Mouse (Mus musculus) intestine, embryonic 16.5 days (tissue): ENCODE measurements around the gene Rras2. TPM values are rescaled to one million over a fixed set of nuclear protein-coding genes. Genes with fewer than 3 reads are reported as not detected.

Experiments used
- ATAC-seq: fragments of 200-750 bp; cut with Nextera tagmentation; 2 replicates; pipeline ENCODE4 v1.8.0; 2017; ENCODE audit warnings: moderate TSS enrichment, moderate library complexity
- H3K27ac ChIP-seq: fragments of 300-500 bp; sonication (generic); 2 replicates; pipeline ENCODE4 v1.5.1; 2014; ENCODE audit warnings: mild to moderate bottlenecking, low read length
- H3K27me3 ChIP-seq: fragments of 300-500 bp; sonication (generic); replicated peaks from 2 replicates; pipeline ENCODE4 v1.6.1; 2014; ENCODE audit warnings: low read length, control low read depth, mixed read lengths; ENCODE audit not compliant: control insufficient read depth, insufficient read depth
- H3K36me3 ChIP-seq: fragments of 300-500 bp; sonication (generic); 2 replicates; pipeline ENCODE4 v1.6.1; 2014; ENCODE audit warnings: low read length, control low read depth; ENCODE audit not compliant: control insufficient read depth, insufficient read depth
- H3K4me1 ChIP-seq: fragments of 300-500 bp; sonication (generic); 2 replicates; pipeline ENCODE4 v1.6.1; 2014; ENCODE audit warnings: low read length, control low read depth, mixed read lengths; ENCODE audit not compliant: control insufficient read depth, insufficient read depth
- H3K4me2 ChIP-seq: fragments of 300-500 bp; sonication (generic); 2 replicates; pipeline ENCODE4 v1.6.1; 2014; ENCODE audit warnings: low read depth, low read length, control low read depth
- H3K4me3 ChIP-seq: fragments of 300-500 bp; sonication (generic); 2 replicates; pipeline ENCODE4 v1.5.1; 2014; ENCODE audit warnings: mild to moderate bottlenecking, low read length
- H3K9ac ChIP-seq: fragments of 300-500 bp; sonication (generic); 2 replicates; pipeline ENCODE4 v1.6.1; 2014; ENCODE audit warnings: low read depth, low read length
- H3K9me3 ChIP-seq: fragments of 300-500 bp; sonication (generic); 2 replicates; pipeline ENCODE4 v1.6.1; 2016; ENCODE audit warnings: low read length, control low read depth; ENCODE audit not compliant: control insufficient read depth
- WGBS: fragments of 180-500 bp; shearing (Covaris S2); extraction: QIAGEN DNeasy Blood & Tissue Kit; methylation state at CpG from one replicate; pipeline ENCODE4 v1.1.7; 2014; 5-methylcytosine and 5-hydroxymethylcytosine counted together
- polyA plus RNA-seq: library from polyadenylated mRNA; unstranded; fragments of >200 nt; fragmentation: Nextera tagmentation; extraction: Ambion mirVana; gene quantifications from 2 replicates; pipeline ENCODE4 v1.2.1, GENCODE M21; 2015

Rras2 gene
- polyA plus RNA-seq, 1 experiment from 2014 or later: 20.6 TPM

DNA sequence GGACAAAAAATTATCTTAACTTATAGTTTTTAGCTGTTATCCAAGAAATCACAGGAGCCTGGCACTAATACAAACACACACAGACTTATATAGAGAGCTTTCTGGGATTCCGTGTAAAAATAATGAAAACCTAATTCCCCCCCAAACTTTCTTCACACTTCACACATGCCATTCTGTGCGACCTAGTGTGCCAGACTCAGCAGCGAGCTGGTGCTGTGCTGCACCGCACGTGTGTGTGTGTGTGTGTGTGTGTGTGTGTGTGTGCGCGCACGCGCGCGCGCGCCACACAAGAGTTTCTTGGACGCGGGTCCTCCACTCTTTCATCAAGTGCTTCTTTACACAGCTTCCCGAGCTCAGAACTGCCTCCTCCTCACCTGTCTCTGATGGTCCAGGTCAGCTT lies 59.4 kb downstream of the Rras2 start:
- ATAC-seq: no peak
- 90% methylated on average over 16 of the region's 16 CpGs for WGBS
- Histone ChIP-seq H3K36me3 (no peaks in the 10 kb centered on the region), H3K4me1 (no peaks in the 10 kb centered on the region), H3K27ac (no peak overlapping the region), H3K27me3 (no peaks in the 10 kb centered on the region), H3K9ac (no peak overlapping the region), H3K4me3 (no peak overlapping the region), H3K9me3 (no peaks in the 10 kb centered on the region), H3K4me2 (no peak overlapping the region)

GRCm38 (mm10) chr7:114053720-114054119 lies 63.9 kb downstream of the Rras2 start:
- H3K4me3 ChIP-seq: no peak overlapping the region
- H3K9me3 ChIP-seq: no peaks in the 10 kb centered on the region
- H3K27me3 ChIP-seq: no peaks in the 10 kb centered on the region
- ATAC-seq: peak; percentile 55; the same call in 1 of the 2 replicates
- no peak overlapping the region for H3K4me2 ChIP-seq
- H3K27ac ChIP-seq: no peak overlapping the region
- H3K9ac ChIP-seq: no peak overlapping the region
- 0 out of 2 replicates have a peak, but pooled peaks cover 4% of the 10 kb centered on the region for H3K4me1 ChIP-seq
- 61% methylated on average over 4 of the region's 4 CpGs for WGBS
- no peaks in the 10 kb centered on the region for H3K36me3 ChIP-seq

- no peak overlapping the region for H3K9ac ChIP-seq
- H3K4me2 ChIP-seq: no peak overlapping the region
- H3K4me1 ChIP-seq: peaks cover 10% of the 10 kb centered on the region; the same call in 1 of the 2 replicates
- no peaks in the 10 kb centered on the region for H3K9me3 ChIP-seq
- ATAC-seq: peak; percentile 69
- peaks cover 3% of the 10 kb centered on the region; the same call in 1 of the 2 replicates for H3K36me3 ChIP-seq
- 0 out of 2 replicates have a peak overlapping the region, but pooled peaks have one; percentile 18 for H3K27ac ChIP-seq
- 56% methylated on average over 2 of the region's 2 CpGs for WGBS
- no peak overlapping the region for H3K4me3 ChIP-seq
- H3K27me3 ChIP-seq: no peaks in the 10 kb centered on the region
Measured at GRCm38 (mm10) chr7:114045814-114046213, 71.8 kb downstream of the Rras2 start.

DNA sequence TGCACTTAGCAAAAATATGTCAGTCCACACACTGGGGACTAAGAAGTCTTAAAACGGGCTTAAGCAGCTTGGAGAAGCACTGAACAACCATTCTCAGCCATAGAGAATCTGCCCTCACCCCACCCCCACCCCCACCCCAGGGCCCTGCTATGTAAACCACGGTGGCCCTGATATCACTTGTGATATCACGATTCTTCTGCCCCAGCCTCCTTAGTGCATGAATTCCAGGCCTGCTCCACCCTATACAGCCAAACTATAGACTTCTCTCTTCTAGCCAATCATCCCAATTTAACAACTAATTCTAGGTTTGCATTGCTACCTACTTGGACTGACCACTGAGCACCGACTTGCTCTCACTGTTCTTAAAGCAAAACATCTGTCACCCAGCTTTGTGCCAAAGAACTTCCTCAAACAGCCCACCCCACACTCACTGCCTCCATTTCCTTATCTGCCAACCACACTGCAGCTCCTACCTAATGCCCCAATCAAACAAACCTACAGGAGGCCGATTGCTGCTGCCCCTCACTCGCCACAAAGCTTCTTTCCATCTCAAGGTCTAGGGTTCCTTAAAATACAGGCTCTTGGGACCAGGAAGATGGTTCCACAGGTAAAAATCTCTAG lies 73.5 kb downstream of the Rras2 start:
- H3K4me1 ChIP-seq: peaks cover 10% of the 10 kb centered on the region; the same call in 1 of the 2 replicates
- H3K27ac ChIP-seq: 0 out of 2 replicates have a peak overlapping the region, but pooled peaks have one; percentile 23
- H3K27me3 ChIP-seq: no peaks in the 10 kb centered on the region
- no peak overlapping the region for H3K9ac ChIP-seq
- 57% methylated on average over 6 of the region's 6 CpGs for WGBS
- no peak overlapping the region for H3K4me3 ChIP-seq
- ATAC-seq: peak; percentile 39; the same call in 1 of the 2 replicates
- H3K36me3 ChIP-seq: peaks cover 3% of the 10 kb centered on the region; the same call in 1 of the 2 replicates
- no peaks in the 10 kb centered on the region for H3K9me3 ChIP-seq
- no peak overlapping the region for H3K4me2 ChIP-seq

DNA sequence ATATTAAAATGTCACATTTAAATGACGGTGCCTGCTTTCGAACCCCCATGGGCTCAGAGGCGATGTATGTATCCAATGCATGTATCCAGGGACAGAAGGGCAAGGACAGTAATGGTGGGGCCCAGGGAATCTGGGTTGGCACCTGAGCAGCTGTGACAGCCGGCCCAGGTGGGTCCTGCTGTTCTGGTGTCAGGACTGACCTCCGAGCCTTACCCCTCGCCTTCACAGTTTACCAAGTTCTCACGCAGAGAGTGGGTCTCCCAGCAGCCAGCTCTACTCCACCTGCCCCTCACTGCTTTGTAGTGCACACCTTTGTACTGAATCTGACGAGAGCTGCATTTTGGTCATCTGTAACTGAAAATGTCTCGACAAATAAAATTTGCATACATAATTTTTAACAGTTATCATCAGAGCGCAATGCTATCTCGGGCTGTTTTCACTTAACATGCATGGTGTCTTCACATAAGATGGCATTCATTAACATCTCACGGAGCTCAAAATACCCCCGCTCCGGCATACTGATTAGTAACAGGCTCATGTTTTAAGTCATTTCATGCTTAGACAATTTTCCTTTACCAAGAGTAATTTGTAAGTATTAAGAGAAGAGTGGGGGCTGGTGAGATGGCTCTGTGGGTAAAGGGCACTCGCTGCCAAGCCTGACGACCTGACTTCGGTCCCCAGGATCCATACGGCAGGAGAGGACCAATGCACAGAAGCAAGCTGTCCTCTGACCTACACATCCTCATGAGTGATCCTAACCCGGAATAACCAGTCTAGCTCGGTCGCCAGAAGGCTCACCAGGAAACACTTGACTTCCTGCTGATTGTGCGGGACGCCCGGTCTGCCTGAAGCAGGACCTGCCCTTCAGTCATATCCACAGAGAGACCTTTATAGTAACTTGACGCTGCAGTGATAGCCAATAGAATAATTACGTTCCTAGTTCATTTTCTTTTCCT lies 74.3 kb downstream of the Rras2 start:
- peaks cover 3% of the 10 kb centered on the region; the same call in 1 of the 2 replicates for H3K36me3 ChIP-seq
- H3K9ac ChIP-seq: no peak overlapping the region
- peaks cover 10% of the 10 kb centered on the region; the same call in 1 of the 2 replicates for H3K4me1 ChIP-seq
- H3K9me3 ChIP-seq: no peaks in the 10 kb centered on the region
- 0 out of 2 replicates have a peak overlapping the region, but pooled peaks have one; percentile 23 for H3K27ac ChIP-seq
- 79% methylated on average over 26 of the region's 26 CpGs for WGBS
- ATAC-seq: peak; percentile 85
- H3K4me2 ChIP-seq: no peak overlapping the region
- no peak overlapping the region for H3K4me3 ChIP-seq
- H3K27me3 ChIP-seq: no peaks in the 10 kb centered on the region

- Histone ChIP-seq H3K4me3 (no peak overlapping the region), H3K36me3 (no peaks in the 10 kb centered on the region), H3K27ac (no peak overlapping the region), H3K4me1 (peaks cover 10% of the 10 kb centered on the region; the same call in 1 of the 2 replicates), H3K27me3 (no peaks in the 10 kb centered on the region), H3K9me3 (no peaks in the 10 kb centered on the region), H3K9ac (no peak overlapping the region), H3K4me2 (no peak overlapping the region)
- ATAC-seq: no peak
- 88% methylated on average over 4 of the region's 4 CpGs for WGBS
Measured at GRCm38 (mm10) chr7:114041349-114041748, 76.2 kb downstream of the Rras2 start.

GRCm38 (mm10) chr7:114037237-114037636 lies 80.3 kb downstream of the Rras2 start:
- 81% methylated on average over 4 of the region's 4 CpGs for WGBS
- no peak for ATAC-seq
- no peak overlapping the region for H3K27ac ChIP-seq
- H3K27me3 ChIP-seq: no peaks in the 10 kb centered on the region
- no peaks in the 10 kb centered on the region for H3K36me3 ChIP-seq
- H3K9ac ChIP-seq: no peak overlapping the region
- no peak overlapping the region for H3K4me2 ChIP-seq
- no peak overlapping the region for H3K4me3 ChIP-seq
- H3K9me3 ChIP-seq: no peaks in the 10 kb centered on the region
- 0 out of 2 replicates have a peak, but pooled peaks cover 2% of the 10 kb centered on the region for H3K4me1 ChIP-seq

- H3K4me3 ChIP-seq: no peak overlapping the region
- no peak overlapping the region for H3K9ac ChIP-seq
- H3K9me3 ChIP-seq: no peaks in the 10 kb centered on the region
- no peak overlapping the region for H3K27ac ChIP-seq
- WGBS: 69% methylated on average over 6 of the region's 6 CpGs
- H3K27me3 ChIP-seq: no peaks in the 10 kb centered on the region
- H3K4me1 ChIP-seq: no peaks in the 10 kb centered on the region
- H3K36me3 ChIP-seq: no peaks in the 10 kb centered on the region
- H3K4me2 ChIP-seq: no peak overlapping the region
- no peak for ATAC-seq
Measured at GRCm38 (mm10) chr7:114029596-114029995, 88.0 kb downstream of the Rras2 start.

DNA sequence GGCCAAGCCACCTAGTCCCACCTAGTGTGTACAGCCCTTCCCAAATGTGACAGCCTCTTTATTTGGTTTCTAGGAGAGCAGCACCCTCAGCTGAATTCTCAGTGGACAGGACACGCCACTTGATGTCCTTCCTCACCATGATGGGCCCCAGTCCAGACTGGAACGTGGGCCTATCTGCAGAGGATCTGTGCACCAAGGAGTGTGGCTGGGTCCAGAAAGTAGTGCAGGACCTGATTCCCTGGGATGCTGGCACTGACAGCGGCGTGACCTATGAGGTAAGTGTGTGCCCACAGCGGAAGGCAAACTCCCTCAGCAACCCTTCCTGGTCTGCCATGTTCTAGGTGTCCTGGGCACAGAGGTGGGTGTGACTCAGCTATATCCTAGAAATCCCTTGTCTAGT lies 88.8 kb downstream of the Rras2 start:
- no peak overlapping the region for H3K27ac ChIP-seq
- no peaks in the 10 kb centered on the region for H3K4me1 ChIP-seq
- H3K27me3 ChIP-seq: no peaks in the 10 kb centered on the region
- ATAC-seq: no peak
- H3K4me3 ChIP-seq: no peak overlapping the region
- WGBS: 83% methylated on average over 5 of the region's 5 CpGs
- H3K9me3 ChIP-seq: no peaks in the 10 kb centered on the region
- H3K9ac ChIP-seq: no peak overlapping the region
- no peaks in the 10 kb centered on the region for H3K36me3 ChIP-seq
- no peak overlapping the region for H3K4me2 ChIP-seq
